Mouse (Mus musculus): ENCODE measurements around the gene H2-Aa. TPM values are rescaled to one million over a fixed set of nuclear protein-coding genes. Genes with fewer than 3 reads are reported as not detected.
A peak's percentile ranks its signal among the peaks of the same experiment; 100 is the strongest.

H2-Aa gene
- total and polyA plus RNA-seq, 2 experiments from 2014 or later, result 1.7 TPM; not detected in 1

GRCm38 (mm10) chr17:34285848-34286247 lies 1.8 kb downstream of the H2-Aa start:
- H3K9me3 ChIP-seq (replicated peaks; ENCODE audit: control insufficient read depth, low read length), result no peaks in the 10 kb centered on the region
- WGBS, result 31% methylated on average over 4 of the region's 4 CpGs
- H3K27me3 ChIP-seq (ENCODE audit: control insufficient read depth, insufficient read depth, low read length), result no peaks in the 10 kb centered on the region
- no peaks in the 10 kb centered on the region for H3K4me1 ChIP-seq (ENCODE audit: control insufficient read depth, insufficient read depth)
- ATAC-seq (ENCODE audit: insufficient read depth, low read depth) (no peak), DNase-seq (ENCODE audit: low spot score) (no peak)
- no peak overlapping the region for H3K27ac ChIP-seq (ENCODE audit: low read depth)
- no peak overlapping the region for H3K9ac ChIP-seq (replicated peaks; ENCODE audit: low read depth, low read length)
- H3K4me3 ChIP-seq (ENCODE audit: low read depth, low read length), result no peak overlapping the region
- TF ChIP-seq CTCF (IDR thresholded peaks at IDR 0.05; ENCODE audit: low read depth) (peak; percentile 37), EP300 (IDR thresholded peaks at IDR 0.05; ENCODE audit: low read depth) (no peak)
- no peak overlapping the region for H3K4me2 ChIP-seq (ENCODE audit: low read depth, low read length)
- H3K36me3 ChIP-seq (replicated peaks; ENCODE audit: control insufficient read depth, insufficient read depth, low read length), result no peaks in the 10 kb centered on the region

- H3K4me2 ChIP-seq (ENCODE audit: low read depth, low read length), result no peak overlapping the region
- no peaks in the 10 kb centered on the region for H3K27me3 ChIP-seq (ENCODE audit: control insufficient read depth, insufficient read depth, low read length)
- no peak for ATAC-seq (ENCODE audit: insufficient read depth, low read depth)
- H3K4me3 ChIP-seq (ENCODE audit: low read depth, low read length), result no peak overlapping the region
- no peak overlapping the region for H3K27ac ChIP-seq (ENCODE audit: low read depth)
- H3K36me3 ChIP-seq (replicated peaks; ENCODE audit: control insufficient read depth, insufficient read depth, low read length), result no peaks in the 10 kb centered on the region
- no peaks in the 10 kb centered on the region for H3K9me3 ChIP-seq (replicated peaks; ENCODE audit: control insufficient read depth, low read length)
- 67% methylated on average over 4 of the region's 4 CpGs for WGBS
- H3K9ac ChIP-seq (replicated peaks; ENCODE audit: low read depth, low read length), result no peak overlapping the region
- TF ChIP-seq EP300 (IDR thresholded peaks at IDR 0.05; ENCODE audit: low read depth), result no peak
- no peak for TF ChIP-seq CTCF (IDR thresholded peaks at IDR 0.05; ENCODE audit: low read depth)
- H3K4me1 ChIP-seq (ENCODE audit: control insufficient read depth, insufficient read depth), result no peaks in the 10 kb centered on the region
- no peak for DNase-seq (ENCODE audit: low spot score)
Observed at GRCm38 (mm10) chr17:34285371-34285770, 2.3 kb downstream of the H2-Aa start.

DNA sequence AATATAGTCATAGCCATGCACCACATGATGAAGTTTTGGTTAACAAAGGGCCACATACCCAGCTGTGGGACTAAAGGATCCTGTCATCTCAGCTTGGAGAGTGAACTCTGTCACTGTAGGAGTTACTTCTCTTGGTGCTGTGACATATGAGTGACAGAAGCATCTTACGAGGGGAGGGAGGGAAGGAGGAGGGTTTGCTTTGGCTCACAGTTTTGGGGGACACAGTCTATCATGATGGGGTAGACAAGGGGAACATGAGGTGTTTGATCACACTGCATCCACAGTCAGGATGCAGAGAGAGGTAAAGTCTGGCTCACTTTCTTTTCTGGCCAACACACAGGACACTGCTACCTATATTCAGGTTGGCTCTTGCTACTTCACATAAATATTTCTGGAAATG lies 5.8 kb downstream of the H2-Aa start:
- ATAC-seq (ENCODE audit: insufficient read depth, low read depth), result no peak
- WGBS, result 65% methylated on average over 1 of the region's 1 CpGs
- TF ChIP-seq CTCF (IDR thresholded peaks at IDR 0.05; ENCODE audit: low read depth) (no peak), EP300 (IDR thresholded peaks at IDR 0.05; ENCODE audit: low read depth) (no peak)

GRCm38 (mm10) chr17:34280499-34281038 lies 7.1 kb downstream of the H2-Aa start:
- Histone ChIP-seq H3K4me1 (ENCODE audit: control insufficient read depth, insufficient read depth) (no peaks in the 10 kb centered on the region), H3K27me3 (ENCODE audit: control insufficient read depth, insufficient read depth, low read length) (no peaks in the 10 kb centered on the region), H3K9me3 (replicated peaks; ENCODE audit: control insufficient read depth, low read length) (peaks cover 4% of the 10 kb centered on the region; the same call in 1 of the 2 replicates), H3K4me2 (ENCODE audit: low read depth, low read length) (no peak overlapping the region), H3K9ac (replicated peaks; ENCODE audit: low read depth, low read length) (no peak overlapping the region), H3K4me3 (ENCODE audit: low read depth, low read length) (no peak overlapping the region), H3K36me3 (replicated peaks; ENCODE audit: control insufficient read depth, insufficient read depth, low read length) (no peaks in the 10 kb centered on the region), H3K27ac (ENCODE audit: low read depth) (no peak overlapping the region)
- no peak for DNase-seq (ENCODE audit: low spot score)
- no peak for TF ChIP-seq CTCF (IDR thresholded peaks at IDR 0.05; ENCODE audit: low read depth)
- TF ChIP-seq EP300 (IDR thresholded peaks at IDR 0.05; ENCODE audit: low read depth), result no peak
- WGBS, result 59% methylated on average over 1 of the region's 1 CpGs
- ATAC-seq (ENCODE audit: insufficient read depth, low read depth), result no peak

More for the DNA sequence above, 5.8 kb downstream of the H2-Aa start:
- DNase-seq (ENCODE audit: low spot score), result no peak
- Histone ChIP-seq H3K27me3 (ENCODE audit: control insufficient read depth, insufficient read depth, low read length) (no peaks in the 10 kb centered on the region), H3K9me3 (replicated peaks; ENCODE audit: control insufficient read depth, low read length) (no peaks in the 10 kb centered on the region; the same call in 1 of the 2 replicates), H3K4me1 (ENCODE audit: control insufficient read depth, insufficient read depth) (no peaks in the 10 kb centered on the region), H3K9ac (replicated peaks; ENCODE audit: low read depth, low read length) (no peak overlapping the region), H3K4me3 (ENCODE audit: low read depth, low read length) (no peak overlapping the region), H3K27ac (ENCODE audit: low read depth) (no peak overlapping the region), H3K36me3 (replicated peaks; ENCODE audit: control insufficient read depth, insufficient read depth, low read length) (no peaks in the 10 kb centered on the region), H3K4me2 (ENCODE audit: low read depth, low read length) (no peak overlapping the region)

- ATAC-seq (ENCODE audit: insufficient read depth, low read depth) (no peak), DNase-seq (ENCODE audit: low spot score) (no peak)
Observed at GRCm38 (mm10) chr17:34272102-34272501, 15.5 kb downstream of the H2-Aa start.

GRCm38 (mm10) chr17:34270940-34271339 lies 16.7 kb downstream of the H2-Aa start:
- H3K27ac ChIP-seq (ENCODE audit: low read depth), result no peak overlapping the region
- H3K4me3 ChIP-seq (ENCODE audit: low read depth, low read length), result no peak overlapping the region
- no peak overlapping the region for H3K9ac ChIP-seq (replicated peaks; ENCODE audit: low read depth, low read length)
- TF ChIP-seq EP300 (IDR thresholded peaks at IDR 0.05; ENCODE audit: low read depth) (no peak), CTCF (IDR thresholded peaks at IDR 0.05; ENCODE audit: low read depth) (no peak)
- H3K9me3 ChIP-seq (replicated peaks; ENCODE audit: control insufficient read depth, low read length), result no peaks in the 10 kb centered on the region
- no peak for DNase-seq (ENCODE audit: low spot score)
- H3K27me3 ChIP-seq (ENCODE audit: control insufficient read depth, insufficient read depth, low read length), result no peaks in the 10 kb centered on the region
- no peak overlapping the region for H3K4me2 ChIP-seq (ENCODE audit: low read depth, low read length)
- no peaks in the 10 kb centered on the region for H3K4me1 ChIP-seq (ENCODE audit: control insufficient read depth, insufficient read depth)
- WGBS, result 63% methylated on average over 2 of the region's 2 CpGs
- ATAC-seq (ENCODE audit: insufficient read depth, low read depth), result no peak
- H3K36me3 ChIP-seq (replicated peaks; ENCODE audit: control insufficient read depth, insufficient read depth, low read length), result no peaks in the 10 kb centered on the region

More at GRCm38 (mm10) chr17:34272102-34272501, 15.5 kb downstream of the H2-Aa start:
- 79% methylated on average over 1 of the region's 1 CpGs for WGBS
- no peak overlapping the region for H3K4me2 ChIP-seq (ENCODE audit: low read depth, low read length)
- no peaks in the 10 kb centered on the region for H3K36me3 ChIP-seq (replicated peaks; ENCODE audit: control insufficient read depth, insufficient read depth, low read length)
- H3K9me3 ChIP-seq (replicated peaks; ENCODE audit: control insufficient read depth, low read length), result peaks cover 4% of the 10 kb centered on the region; the same call in 1 of the 2 replicates
- no peaks in the 10 kb centered on the region for H3K27me3 ChIP-seq (ENCODE audit: control insufficient read depth, insufficient read depth, low read length)
- H3K9ac ChIP-seq (replicated peaks; ENCODE audit: low read depth, low read length), result no peak overlapping the region
- TF ChIP-seq CTCF (IDR thresholded peaks at IDR 0.05; ENCODE audit: low read depth), result peak; percentile 24; the same call in 1 of the 2 replicates
- no peak for TF ChIP-seq EP300 (IDR thresholded peaks at IDR 0.05; ENCODE audit: low read depth)
- no peak overlapping the region for H3K4me3 ChIP-seq (ENCODE audit: low read depth, low read length)
- no peak overlapping the region for H3K27ac ChIP-seq (ENCODE audit: low read depth)
- H3K4me1 ChIP-seq (ENCODE audit: control insufficient read depth, insufficient read depth), result no peaks in the 10 kb centered on the region

All from heart, postnatal 0 days (tissue).